Mouse (Mus musculus) lung, postnatal 0 days (tissue): Measurements from ENCODE around the gene Rbms1.

ENCODE experiments used
- CTCF ChIP-seq: IDR thresholded peaks from 2 replicates; pipeline ENCODE4 v1.5.1; 2016; ENCODE audit warnings: antibody characterized with exemption, mild to moderate bottlenecking
- EP300 ChIP-seq: IDR thresholded peaks from 2 replicates; pipeline ENCODE4 v1.6.1; 2016; ENCODE audit warnings: antibody characterized with exemption, mild to moderate bottlenecking, control low read depth

DNA sequence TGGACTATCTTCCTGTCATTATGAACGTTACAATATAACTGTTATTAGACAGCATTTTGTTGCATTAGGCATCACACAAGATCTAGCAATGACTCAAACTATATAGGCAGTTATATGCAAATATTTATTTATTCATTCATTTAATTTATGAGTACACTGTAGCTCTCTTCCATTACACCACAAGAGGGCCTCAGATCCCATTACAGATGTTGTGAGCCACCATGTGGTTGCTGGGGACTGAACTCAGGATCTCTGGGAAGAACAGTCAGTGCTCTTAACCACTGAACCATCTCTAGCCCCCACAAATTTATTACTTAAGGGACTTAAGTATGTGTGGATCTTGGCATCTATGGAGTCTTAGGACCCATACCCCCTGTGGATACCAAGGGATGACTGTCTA lies 214.4 kb downstream of the Rbms1 start:
- peak; percentile 60 for TF ChIP-seq CTCF
- no peak for TF ChIP-seq EP300
